Mouse (Mus musculus) c-Kit-positive CD71-positive TER-119-positive erythroid progenitor cells, embryonic 14.5 days (primary cell): ENCODE measurements at regions not wholly inside any gene's neighbourhood (a gene's known extent, or its start where the extent isn't known, plus 50 kb on each side); places are given as distances from the start of the nearest gene placed in this dataset.
"Not testable (repeated sequence)": the region's sequence is repeated elsewhere in the genome, so short reads cannot be mapped to it uniquely, and the experiment has no call there.

ENCODE experiments used
- DNase-seq: peaks from one replicate; pipeline ENCODE4 v3.0.0-alpha.2; 2013; ENCODE audit warnings: low spot score

DNA sequence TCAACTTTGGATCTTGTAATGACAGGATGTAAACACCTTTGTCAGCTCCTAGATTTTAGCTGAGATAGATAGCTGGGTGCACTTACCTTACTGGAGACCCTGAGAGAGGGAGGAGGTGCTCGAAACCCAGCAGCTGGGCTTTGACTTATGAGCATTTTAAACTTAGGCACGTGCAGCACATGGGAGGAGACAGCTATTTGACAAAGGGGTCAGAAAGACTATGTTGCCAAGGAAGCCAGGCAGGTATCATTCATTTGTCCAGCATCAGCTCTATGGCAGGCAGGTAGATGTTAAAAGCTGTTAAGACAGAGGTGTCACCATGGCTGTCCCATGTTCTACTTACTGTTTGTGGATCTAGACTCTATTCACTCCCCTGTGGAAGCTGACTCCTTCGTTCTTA is 120.0 kb upstream of the Tet2 start:
- DNase-seq: no peak

DNA sequence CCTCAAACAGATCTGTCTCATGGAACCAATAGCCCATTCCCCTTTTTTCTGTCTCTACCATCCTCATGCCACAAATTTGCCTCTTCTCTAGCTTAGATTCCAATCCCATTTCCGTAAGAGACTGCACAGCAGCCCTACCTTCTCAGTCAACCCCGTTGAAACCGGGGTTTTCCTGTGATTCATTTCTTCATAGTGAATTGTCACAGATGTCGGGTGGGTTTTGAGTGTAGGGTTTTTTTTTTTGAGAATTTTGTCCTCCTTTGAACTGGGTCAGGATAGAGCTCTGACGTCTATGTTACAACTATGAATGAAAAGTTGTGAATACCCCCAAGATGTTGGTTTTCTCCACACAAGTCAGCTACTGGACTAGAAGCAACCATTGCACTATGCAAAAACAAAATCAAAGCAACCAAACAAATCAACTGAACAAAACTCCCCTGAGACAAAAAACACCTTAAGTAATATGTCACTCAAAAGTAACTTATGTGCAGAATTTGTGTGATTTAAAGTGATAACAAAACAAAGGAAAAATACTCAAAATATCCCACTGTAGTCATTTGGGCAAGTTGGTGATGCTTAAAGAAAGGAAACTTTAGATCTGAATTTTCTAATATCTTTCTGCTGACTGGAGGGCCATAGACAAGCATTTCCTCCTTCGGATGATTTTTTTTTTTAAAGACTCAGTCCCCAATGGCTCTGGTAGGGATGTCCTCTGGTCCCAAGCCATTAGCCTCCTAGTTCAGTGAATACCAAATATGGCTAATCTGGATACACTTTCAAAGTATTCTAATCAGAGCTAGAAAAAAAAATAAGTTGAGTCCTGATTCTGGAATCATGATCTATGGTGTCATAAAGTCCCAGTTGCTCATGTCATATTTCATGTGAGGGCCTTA is 120.7 kb upstream of the Tet2 start:
- no peak for DNase-seq

DNA sequence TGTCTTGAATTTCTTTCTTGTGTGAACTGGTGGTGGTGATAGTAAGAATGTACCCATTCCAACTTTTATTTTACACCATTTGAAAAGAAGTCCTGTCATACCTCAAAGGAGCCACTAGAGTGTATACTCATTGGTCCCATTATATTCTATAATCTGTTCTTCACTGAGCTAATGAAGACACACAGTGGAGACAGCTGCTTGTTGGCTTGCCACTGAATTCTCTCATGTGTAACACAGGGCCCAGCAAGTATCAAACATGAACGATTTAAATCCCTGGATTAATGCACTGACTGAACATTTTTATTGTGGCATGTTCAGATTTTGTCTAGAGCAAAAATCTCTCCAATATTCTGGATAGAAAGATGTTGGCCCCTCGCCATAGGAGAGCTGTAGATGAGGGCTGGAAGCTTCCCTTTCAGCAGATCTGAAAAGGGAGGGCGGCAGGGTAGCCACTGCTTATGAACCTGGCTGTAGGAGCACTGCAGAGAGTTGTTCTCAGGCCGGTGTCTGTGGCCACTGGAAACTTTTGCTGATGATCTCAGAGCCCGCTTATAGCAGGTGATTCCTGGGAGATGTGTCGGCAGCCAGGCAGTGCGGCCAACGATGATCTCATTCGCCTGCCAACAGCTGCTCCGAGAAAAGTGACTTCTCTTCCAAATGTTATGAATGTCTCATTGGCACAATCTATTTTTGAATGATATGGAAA is 128.0 kb upstream of the Tet2 start:
- DNase-seq: no peak

- no peak for DNase-seq
Measured at GRCm38 (mm10) chr3:133677892-133678291, 133.0 kb upstream of the Tet2 start.

DNA sequence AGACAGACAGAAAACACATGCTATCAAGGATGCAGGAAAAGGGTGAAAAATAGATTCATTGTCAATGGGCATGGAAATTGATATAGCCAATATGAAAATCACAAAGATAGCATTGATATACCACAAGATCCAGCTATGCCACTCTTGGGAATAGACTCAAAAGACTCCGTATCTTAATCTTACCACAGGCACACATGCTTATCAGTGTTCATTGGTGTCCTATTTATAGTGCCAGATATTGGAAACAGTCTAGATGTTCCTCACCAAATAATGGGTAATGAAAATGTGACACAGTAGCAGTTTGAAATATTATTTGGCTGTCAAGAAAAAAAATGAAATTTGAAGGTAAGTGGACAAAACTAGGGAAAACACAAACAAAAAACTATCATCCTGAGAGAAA is 135.0 kb upstream of the Tet2 start:
- no peak for DNase-seq

DNA sequence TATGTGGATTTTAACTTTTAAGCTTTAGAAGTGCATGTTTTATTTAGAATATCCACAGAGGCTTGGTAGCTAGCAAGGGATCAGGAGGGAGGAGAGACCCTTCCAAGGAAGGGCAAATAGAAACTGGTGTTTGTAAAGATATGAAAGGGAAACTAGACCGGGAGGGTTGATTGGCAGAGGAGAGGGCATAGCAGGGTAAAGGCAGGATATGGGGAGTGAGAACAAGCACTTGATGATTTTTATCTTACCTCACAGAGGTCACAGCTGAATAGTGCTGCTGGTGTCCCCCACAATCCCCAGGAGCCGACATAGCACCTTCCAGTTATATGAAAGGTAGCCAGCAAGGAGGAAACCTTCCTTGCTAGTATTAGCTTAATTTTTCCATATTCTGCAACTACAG is 135.4 kb upstream of the Tet2 start:
- no peak for DNase-seq

GRCm38 (mm10) chr3:133680805-133681204 is 135.9 kb upstream of the Tet2 start:
- no peak for DNase-seq

GRCm38 (mm10) chr3:133684196-133684743 is 139.3 kb upstream of the Tet2 start:
- no peak for DNase-seq

DNA sequence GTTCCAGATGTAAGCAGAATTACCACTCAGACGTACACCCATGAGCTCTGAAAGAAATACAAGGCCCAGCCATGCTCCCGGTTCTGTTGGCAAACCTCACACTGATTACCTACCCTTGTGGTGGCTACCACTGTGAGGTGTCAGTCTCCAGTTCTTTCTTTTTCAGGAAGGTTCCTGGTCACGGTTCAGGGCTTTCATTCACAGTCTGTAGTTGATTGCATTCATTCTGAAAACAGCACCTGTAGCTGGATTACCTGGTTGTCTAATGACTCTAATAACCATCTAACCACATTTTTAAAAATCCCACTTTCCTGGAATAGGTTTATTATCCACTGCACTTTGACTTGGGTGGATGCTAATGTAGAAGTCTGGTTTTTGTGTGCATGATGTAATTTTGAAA is 139.8 kb upstream of the Tet2 start:
- DNase-seq: no peak

GRCm38 (mm10) chr3:133685393-133685792 is 140.5 kb upstream of the Tet2 start:
- DNase-seq: no peak

DNA sequence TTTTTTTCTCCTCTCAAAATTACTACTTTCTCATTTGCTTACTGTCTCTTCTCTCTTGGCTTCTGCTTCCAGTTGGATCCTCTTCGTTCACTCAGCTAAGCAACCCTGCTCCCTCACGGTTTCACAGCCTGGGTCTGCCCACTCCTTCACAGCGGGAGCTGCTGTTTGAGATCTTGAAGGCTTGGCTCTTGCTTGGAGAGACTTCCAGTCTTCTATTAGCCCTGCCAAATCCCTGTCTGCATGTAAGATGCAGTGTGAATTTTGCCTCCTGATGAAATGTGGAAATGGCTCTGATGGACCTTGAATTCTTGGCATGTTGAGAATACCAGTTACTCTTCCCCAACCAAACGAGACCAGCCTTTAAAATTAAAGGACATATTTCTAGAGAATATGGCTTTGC is 149.1 kb upstream of the Tet2 start:
- DNase-seq: no peak

- no peak for DNase-seq
Measured at GRCm38 (mm10) chr3:133696122-133696521, 151.2 kb upstream of the Tet2 start.

- not testable (repeated sequence) for DNase-seq
Measured at GRCm38 (mm10) chr3:133704849-133705248, 159.9 kb upstream of the Tet2 start.

DNA sequence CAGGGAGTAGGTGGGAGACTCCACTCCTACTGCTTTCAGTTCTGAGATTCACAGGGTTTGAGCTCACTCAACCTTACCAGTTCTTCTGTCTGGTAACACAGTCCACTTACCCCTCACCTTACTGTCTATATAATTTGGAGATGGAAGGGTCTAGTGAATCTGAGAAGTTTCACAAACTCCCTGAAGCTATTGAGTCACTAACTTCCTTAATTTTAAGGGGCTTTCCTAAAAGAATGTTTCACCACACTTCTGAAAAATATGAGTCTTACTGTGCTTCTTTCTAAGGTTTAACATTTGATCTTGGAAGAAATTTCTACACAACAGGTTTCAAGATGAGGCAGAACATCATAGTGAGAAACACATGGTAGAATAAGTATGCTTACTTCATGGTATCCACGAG is 166.6 kb upstream of the Tet2 start:
- DNase-seq: no peak

- DNase-seq: no peak
Measured at GRCm38 (mm10) chr3:133722550-133723290, 177.8 kb upstream of the Tet2 start.

GRCm38 (mm10) chr3:133726831-133727230 is 181.9 kb upstream of the Tet2 start:
- no peak for DNase-seq

GRCm38 (mm10) chr3:133735603-133736002 is 190.7 kb upstream of the Tet2 start:
- no peak for DNase-seq

DNA sequence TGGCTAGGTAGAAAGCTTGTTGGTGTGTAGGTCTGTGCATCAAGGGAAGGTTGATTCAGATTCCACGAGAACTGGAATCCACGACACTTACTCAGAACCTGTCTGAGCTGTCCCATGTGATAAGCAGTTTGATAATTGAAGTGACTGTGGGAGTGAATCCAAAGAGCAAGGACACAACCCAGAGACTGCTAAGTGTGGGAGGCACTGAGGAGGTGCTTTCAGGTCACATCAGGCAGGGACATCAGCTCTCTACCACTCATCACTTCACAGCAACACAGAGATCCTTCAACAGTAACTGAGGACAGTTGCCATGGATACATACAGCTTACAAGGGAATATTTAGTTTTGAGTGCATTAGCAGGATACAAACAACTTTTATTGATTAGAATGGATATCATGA is 194.0 kb upstream of the Tet2 start:
- no peak for DNase-seq

- DNase-seq: no peak
Measured at GRCm38 (mm10) chr3:133744552-133745118, 199.7 kb upstream of the Tet2 start.

DNA sequence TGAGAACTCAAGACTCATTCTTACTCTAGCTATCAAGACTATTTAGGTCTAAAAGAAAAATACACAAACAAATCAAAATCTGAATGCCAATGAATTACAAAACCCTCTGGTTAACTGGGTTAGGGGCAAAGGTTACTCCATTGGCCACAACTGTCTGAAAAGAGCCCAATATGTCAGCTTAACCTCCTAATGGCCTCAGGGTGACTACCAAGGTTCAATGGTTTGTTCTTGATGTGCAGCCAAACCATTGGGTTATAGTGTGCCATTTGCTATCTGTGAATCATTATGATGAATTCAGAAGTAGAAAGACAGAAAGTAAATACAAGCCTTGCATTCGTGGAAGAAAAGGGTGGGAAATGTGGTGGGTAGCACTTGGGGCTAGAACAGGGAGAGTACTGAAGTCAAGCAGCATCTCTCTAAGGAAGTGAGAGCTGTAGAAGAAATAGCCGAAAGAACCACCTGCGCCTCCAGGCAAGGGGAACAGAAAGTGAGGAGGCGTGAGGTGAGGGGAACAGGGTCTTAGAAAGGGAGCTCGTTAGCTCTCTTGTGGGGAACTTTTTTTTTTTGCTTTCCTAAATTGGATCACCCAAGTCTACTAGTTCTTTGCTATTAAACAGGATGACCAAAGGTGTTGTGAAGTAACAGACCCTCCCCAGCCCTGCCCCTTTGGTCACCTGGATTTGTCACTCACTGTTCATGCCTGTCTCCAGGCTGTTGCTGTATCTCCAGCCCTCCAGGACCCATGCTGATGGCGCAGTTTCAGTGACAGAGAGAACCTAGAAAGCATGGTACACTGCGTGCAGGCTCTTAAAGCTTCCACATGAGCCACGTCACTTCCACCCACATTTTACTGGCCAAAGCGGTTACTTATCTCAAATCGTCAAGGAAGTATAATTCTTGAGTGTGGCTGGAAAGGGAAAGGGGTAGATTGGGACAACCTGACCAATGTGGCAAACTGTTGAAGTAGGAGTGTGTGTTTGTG is 204.1 kb upstream of the Tet2 start:
- no peak for DNase-seq

- DNase-seq: no peak
Measured at GRCm38 (mm10) chr3:133750061-133750460, 205.1 kb upstream of the Tet2 start.
